Mouse (Mus musculus) neural tube, embryonic 14.5 days (tissue): ENCODE data around the gene Trim31. TPM values are rescaled to one million over a fixed set of nuclear protein-coding genes. Genes with fewer than 3 reads are reported as not detected.
"Not testable (repeated sequence)": the region's sequence is repeated elsewhere in the genome, so short reads cannot be mapped to it uniquely, and the experiment has no call there.

Source experiments
- ATAC-seq: fragments of 200-750 bp; cut with Nextera tagmentation; 2 replicates; pipeline ENCODE4 v1.8.0; 2017; ENCODE audit warnings: low read depth, mild to moderate bottlenecking, moderate TSS enrichment, moderate library complexity
- H3K27ac ChIP-seq: fragments of 300-500 bp; sonication (generic); 2 replicates; pipeline ENCODE4 v1.5.1; 2014; ENCODE audit warnings: low read depth, mild to moderate bottlenecking, control low read depth, low read length, moderate library complexity, mixed read lengths
- H3K27me3 ChIP-seq: fragments of 300-500 bp; sonication (generic); 2 replicates; pipeline ENCODE4 v1.6.1; 2014; ENCODE audit warnings: low read length; ENCODE audit not compliant: control insufficient read depth, insufficient read depth
- H3K36me3 ChIP-seq: fragments of 300-500 bp; sonication (generic); 2 replicates; pipeline ENCODE4 v1.6.1; 2014; ENCODE audit warnings: low read length, mixed read lengths; ENCODE audit not compliant: control insufficient read depth, insufficient read depth
- H3K4me1 ChIP-seq: fragments of 300-500 bp; sonication (generic); 2 replicates; pipeline ENCODE4 v1.6.1; 2014; ENCODE audit warnings: low read length; ENCODE audit not compliant: control insufficient read depth, insufficient read depth
- H3K4me2 ChIP-seq: fragments of 300-500 bp; sonication (generic); 2 replicates; pipeline ENCODE4 v1.6.1; 2014; ENCODE audit warnings: mild to moderate bottlenecking, low read depth, low read length, control low read depth
- H3K4me3 ChIP-seq: fragments of 300-500 bp; sonication (generic); 2 replicates; pipeline ENCODE4 v1.5.1; 2014; ENCODE audit warnings: low read depth, low read length, control low read depth, mixed read lengths
- H3K9ac ChIP-seq: fragments of 300-500 bp; sonication (generic); replicated peaks from 2 replicates; pipeline ENCODE4 v1.6.1; 2014; ENCODE audit warnings: low read depth, mild to moderate bottlenecking, control low read depth, low read length, mixed read lengths
- H3K9me3 ChIP-seq: fragments of 300-500 bp; sonication (generic); 2 replicates; pipeline ENCODE4 v1.6.1; 2016; ENCODE audit warnings: low read length; ENCODE audit not compliant: control insufficient read depth
- WGBS: fragments of 180-500 bp; shearing (Covaris S2); extraction: QIAGEN DNeasy Blood & Tissue Kit; methylation state at CpG from one replicate; pipeline ENCODE4 v1.1.7; 2014; 5-methylcytosine and 5-hydroxymethylcytosine counted together
- polyA plus RNA-seq: library from polyadenylated mRNA; unstranded; fragments of >200 nt; fragmentation: Nextera tagmentation; extraction: Ambion mirVana; gene quantifications from 2 replicates; pipeline ENCODE4 v1.2.1, GENCODE M21; 2014

The Trim31 gene
- polyA plus RNA-seq, 1 experiment from 2014 or later, result not detected

DNA sequence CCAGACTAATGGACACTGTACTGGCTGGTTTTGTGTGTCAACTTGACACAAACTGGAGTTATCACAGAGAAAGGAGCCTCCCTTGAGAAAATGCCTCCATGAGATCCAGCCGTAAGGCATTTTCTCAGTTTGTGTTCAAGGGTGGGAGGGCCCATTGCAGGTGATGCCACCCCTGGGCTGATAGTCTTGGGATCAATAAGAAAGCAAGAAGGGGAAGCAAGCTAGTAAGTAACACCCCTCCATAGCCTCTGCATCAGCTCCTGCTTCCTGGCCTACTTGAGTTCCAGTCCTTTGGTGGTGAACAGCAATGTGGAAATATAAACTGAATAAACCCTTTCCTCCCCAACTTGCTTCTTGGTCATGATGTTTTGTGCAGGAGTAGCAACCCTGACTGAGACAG lies 6.4 kb upstream of the Trim31 start:
- H3K4me2 ChIP-seq, H3K36me3 ChIP-seq: not testable (repeated sequence)
- 93% methylated on average over 1 of the region's 1 CpGs for WGBS

DNA sequence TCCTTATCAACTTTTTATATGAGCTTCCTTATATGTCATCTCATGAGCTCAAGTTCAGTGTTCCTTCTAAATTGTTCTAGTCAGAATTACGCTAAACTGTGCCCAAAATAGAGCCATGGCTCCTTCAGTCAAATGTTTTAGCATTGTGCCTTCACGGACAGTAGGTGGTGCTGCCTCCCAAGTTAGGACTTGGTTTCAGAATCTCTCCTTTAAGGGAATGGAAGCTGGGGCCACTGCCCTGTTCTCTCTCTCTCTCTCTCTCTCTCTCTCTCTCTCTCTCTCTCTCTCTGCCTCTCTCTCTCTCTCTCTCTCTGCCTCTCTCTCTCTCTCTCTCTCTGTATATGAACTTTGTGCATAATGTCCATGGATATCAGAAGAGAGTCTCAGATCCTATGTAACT lies 5.6 kb upstream of the Trim31 start:
- 0 out of 2 replicates have a peak, but pooled peaks have one; percentile 66 for ATAC-seq
- H3K4me2 ChIP-seq, result no peak overlapping the region
- WGBS, result 12% methylated on average over 2 of the region's 2 CpGs
- no peak overlapping the region for H3K4me3 ChIP-seq
- H3K4me1 ChIP-seq, result no peaks in the 10 kb centered on the region
- no peaks in the 10 kb centered on the region for H3K27me3 ChIP-seq
- H3K9me3 ChIP-seq, result no peaks in the 10 kb centered on the region
- H3K27ac ChIP-seq, result no peak overlapping the region
- H3K9ac ChIP-seq, result no peak overlapping the region
- H3K36me3 ChIP-seq, result no peaks in the 10 kb centered on the region

More for the DNA sequence above, 6.4 kb upstream of the Trim31 start:
- not testable (repeated sequence) for H3K9ac ChIP-seq, H3K27me3 ChIP-seq, H3K4me1 ChIP-seq, ATAC-seq, H3K9me3 ChIP-seq, H3K4me3 ChIP-seq, H3K27ac ChIP-seq

DNA sequence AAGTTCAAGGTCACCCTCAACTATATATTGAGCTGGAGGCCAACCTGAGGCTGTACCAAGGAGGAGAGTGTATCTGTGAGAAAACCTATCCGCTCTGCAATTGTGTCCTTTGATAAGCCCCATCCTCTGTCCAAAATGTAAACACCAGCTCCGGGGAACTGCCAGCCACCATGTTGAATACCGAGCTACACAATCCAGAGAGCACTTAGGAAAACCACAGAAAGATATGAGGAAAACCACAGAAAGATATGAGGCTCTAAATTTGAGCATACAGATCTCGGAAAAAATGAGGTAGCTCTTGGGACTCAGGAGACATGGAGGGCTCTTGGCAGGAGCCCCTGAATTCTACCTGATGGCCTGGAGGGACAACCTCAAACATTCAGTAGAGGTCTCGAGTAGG lies 4.5 kb upstream of the Trim31 start:
- no peak overlapping the region for H3K27ac ChIP-seq
- WGBS, result 83% methylated on average over 5 of the region's 5 CpGs
- H3K9me3 ChIP-seq, result no peaks in the 10 kb centered on the region
- no peak overlapping the region for H3K9ac ChIP-seq
- ATAC-seq, result no peak
- no peaks in the 10 kb centered on the region for H3K4me1 ChIP-seq
- H3K4me2 ChIP-seq, result no peak overlapping the region
- H3K27me3 ChIP-seq, result no peaks in the 10 kb centered on the region
- H3K4me3 ChIP-seq, result no peak overlapping the region
- H3K36me3 ChIP-seq, result no peaks in the 10 kb centered on the region

DNA sequence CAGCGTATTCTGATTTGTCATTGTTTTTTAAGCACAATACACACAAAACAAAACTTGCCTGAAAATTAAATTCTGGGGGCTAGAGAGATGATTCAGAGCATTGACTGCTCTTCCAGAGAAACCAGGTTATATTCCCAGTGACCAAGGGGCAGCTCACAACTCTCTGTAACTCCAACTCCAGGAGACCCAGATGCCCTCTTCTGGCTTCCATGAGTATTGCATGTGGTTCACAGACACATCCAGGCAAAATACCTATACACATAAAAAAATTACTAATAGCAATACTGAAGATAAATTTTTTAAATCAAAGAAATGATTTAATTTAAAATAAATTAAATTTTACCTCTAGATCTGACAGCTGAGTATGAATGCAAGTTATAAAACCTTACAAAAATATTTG lies 1.3 kb upstream of the Trim31 start:
- H3K27ac ChIP-seq, result no peak overlapping the region
- WGBS, result 88% methylated on average over 1 of the region's 1 CpGs
- no peaks in the 10 kb centered on the region for H3K9me3 ChIP-seq
- no peak overlapping the region for H3K4me2 ChIP-seq
- no peaks in the 10 kb centered on the region for H3K36me3 ChIP-seq
- no peaks in the 10 kb centered on the region for H3K4me1 ChIP-seq
- no peak overlapping the region for H3K9ac ChIP-seq
- no peak overlapping the region for H3K4me3 ChIP-seq
- ATAC-seq, result no peak
- no peaks in the 10 kb centered on the region for H3K27me3 ChIP-seq

DNA sequence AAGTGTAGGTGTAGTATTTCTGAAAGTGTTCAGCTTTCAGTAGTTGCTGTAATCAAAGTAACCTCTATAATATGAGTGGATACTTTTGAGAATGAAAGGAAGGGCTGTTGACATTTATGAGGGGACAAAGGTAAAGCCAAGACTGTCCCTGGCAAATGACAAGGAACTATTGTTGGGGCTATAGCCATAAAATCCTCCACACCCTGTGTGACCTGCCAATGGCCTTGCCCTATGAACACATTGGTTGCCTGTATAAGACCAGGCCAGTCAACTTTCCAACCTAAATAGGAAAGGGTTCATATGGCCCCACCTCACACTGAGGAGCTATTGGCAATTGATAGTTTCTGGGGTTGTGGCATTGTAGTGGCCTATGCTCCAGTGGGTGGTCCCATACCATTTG lies 853 bp upstream of the Trim31 start:
- Histone ChIP-seq H3K27me3 (no peaks in the 10 kb centered on the region), H3K4me2 (no peak overlapping the region), H3K27ac (no peak overlapping the region), H3K4me1 (no peaks in the 10 kb centered on the region), H3K4me3 (no peak overlapping the region), H3K9me3 (no peaks in the 10 kb centered on the region), H3K36me3 (no peaks in the 10 kb centered on the region), H3K9ac (no peak overlapping the region)
- no peak for ATAC-seq

DNA sequence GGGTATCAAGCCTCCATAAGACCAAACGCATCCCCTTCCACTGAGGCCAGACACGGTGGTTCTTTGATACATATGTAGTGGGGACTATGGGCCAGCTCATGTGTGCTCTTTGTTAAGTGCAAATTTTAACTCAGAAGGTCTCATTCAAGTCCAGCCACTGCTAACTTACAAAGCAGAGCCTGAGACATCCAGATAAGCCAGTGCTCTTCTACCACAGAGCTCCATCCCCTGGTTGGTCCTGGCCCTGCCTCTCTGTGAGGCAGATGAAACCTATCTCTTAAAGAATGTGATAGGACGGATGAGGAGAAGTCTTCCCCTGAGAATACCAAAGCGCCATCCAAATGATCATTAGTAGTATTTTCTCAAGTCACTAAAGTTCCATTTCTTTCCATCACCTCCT lies 1.5 kb downstream of the Trim31 start:
- Histone ChIP-seq H3K36me3 (no peaks in the 10 kb centered on the region), H3K9me3 (no peaks in the 10 kb centered on the region), H3K4me2 (no peak overlapping the region), H3K27me3 (no peaks in the 10 kb centered on the region), H3K27ac (no peak overlapping the region), H3K4me1 (no peaks in the 10 kb centered on the region), H3K9ac (no peak overlapping the region), H3K4me3 (no peak overlapping the region)
- 90% methylated on average over 4 of the region's 4 CpGs for WGBS
- ATAC-seq, result no peak

DNA sequence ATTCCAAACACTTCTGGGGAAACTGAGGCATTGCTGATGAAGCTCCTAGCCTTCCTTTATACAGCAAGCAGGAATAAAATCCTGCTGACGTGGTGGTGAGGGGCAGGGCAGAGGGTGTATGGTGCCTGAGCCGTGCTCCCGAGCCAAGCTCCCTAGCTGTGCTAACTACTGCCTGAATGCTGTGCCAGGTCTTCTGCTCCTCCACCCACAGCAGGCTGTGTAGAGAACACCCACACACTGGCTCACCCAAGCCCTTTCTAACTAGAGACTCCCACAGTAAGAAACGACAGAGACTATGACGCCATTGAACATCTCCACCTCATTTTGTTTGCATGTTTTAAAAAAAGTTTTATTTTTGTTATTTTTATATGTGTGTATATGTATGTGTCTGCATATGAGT lies 2.1 kb downstream of the Trim31 start:
- no peak overlapping the region for H3K27ac ChIP-seq
- H3K36me3 ChIP-seq, result no peaks in the 10 kb centered on the region
- no peaks in the 10 kb centered on the region for H3K4me1 ChIP-seq
- ATAC-seq, result no peak
- H3K9ac ChIP-seq, result no peak overlapping the region
- 87% methylated on average over 5 of the region's 5 CpGs for WGBS
- no peak overlapping the region for H3K4me2 ChIP-seq
- H3K9me3 ChIP-seq, result no peaks in the 10 kb centered on the region
- no peak overlapping the region for H3K4me3 ChIP-seq
- no peaks in the 10 kb centered on the region for H3K27me3 ChIP-seq

DNA sequence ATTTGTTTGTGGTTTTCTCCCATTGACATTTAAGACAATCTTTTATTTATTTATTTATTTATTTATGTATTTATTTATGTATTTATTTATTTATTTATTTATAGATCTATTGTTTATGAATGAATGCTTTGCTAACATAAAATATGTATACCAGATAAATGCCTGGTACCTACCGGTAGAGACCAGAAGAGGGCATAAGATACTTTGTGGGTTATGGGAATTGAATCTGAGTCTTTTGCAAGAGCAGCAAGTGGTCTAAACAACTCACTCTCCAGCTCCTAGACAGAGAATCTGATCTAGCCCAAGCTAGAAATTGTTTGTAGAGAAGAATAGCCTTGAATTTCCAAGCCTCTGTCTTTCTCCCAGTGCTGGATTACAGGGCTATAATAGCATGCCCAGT lies 2.8 kb downstream of the Trim31 start:
- Histone ChIP-seq H3K4me1 (no peaks in the 10 kb centered on the region), H3K27ac (no peak overlapping the region), H3K4me2 (no peak overlapping the region), H3K27me3 (no peaks in the 10 kb centered on the region), H3K4me3 (no peak overlapping the region), H3K9me3 (no peaks in the 10 kb centered on the region), H3K36me3 (no peaks in the 10 kb centered on the region), H3K9ac (no peak overlapping the region)
- WGBS, result 33% methylated on average over 1 of the region's 1 CpGs
- ATAC-seq, result no peak

DNA sequence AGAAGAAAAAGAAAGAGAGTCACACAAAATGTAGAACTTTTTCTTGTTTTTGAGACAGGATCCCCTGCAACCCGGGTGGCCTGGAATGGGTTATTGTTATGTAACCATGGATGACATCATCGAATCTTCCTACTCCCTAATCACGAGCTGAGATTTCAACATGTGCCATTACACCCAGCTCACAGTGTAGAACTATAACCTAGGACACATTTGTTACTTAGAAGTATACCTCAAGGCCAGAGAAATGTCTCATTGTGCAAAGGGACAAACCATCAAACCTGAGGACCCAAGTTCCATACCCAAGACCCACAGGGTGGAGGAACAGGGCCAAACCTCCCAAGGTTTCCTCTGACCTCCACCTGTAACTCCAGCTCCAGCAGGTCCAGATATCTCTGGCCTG lies 5.7 kb downstream of the Trim31 start:
- Histone ChIP-seq H3K36me3 (no peaks in the 10 kb centered on the region), H3K27me3 (no peaks in the 10 kb centered on the region), H3K4me3 (no peak overlapping the region), H3K4me1 (no peaks in the 10 kb centered on the region), H3K9ac (no peak overlapping the region), H3K27ac (no peak overlapping the region), H3K4me2 (no peak overlapping the region), H3K9me3 (no peaks in the 10 kb centered on the region)
- no peak for ATAC-seq
- WGBS, result 82% methylated on average over 3 of the region's 3 CpGs

DNA sequence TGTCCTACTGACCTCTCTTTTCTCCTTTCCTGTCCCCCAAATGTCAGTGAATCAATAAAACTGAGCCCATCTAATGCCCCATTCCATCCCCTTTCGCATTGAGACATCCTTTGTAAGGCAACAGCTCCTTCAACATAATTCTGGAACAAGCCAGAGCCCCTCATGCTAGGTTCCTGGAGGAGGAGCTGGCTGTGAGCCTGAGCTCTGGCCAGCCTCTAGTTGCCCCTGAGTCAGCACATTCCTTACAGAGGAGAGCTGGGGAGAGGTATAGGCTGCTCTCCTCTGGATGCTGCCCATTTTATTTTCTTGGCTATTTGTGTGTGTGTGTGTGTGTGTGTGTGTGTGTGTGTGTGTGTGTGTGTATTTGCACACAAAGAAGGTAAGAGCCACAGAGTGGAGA lies 10.3 kb downstream of the Trim31 start:
- no peaks in the 10 kb centered on the region for H3K4me1 ChIP-seq
- no peaks in the 10 kb centered on the region for H3K36me3 ChIP-seq
- H3K4me3 ChIP-seq, result no peak overlapping the region
- 65% methylated on average over 1 of the region's 1 CpGs for WGBS
- H3K9ac ChIP-seq, result no peak overlapping the region
- H3K27ac ChIP-seq, result no peak overlapping the region
- no peak for ATAC-seq
- H3K4me2 ChIP-seq, result no peak overlapping the region
- H3K9me3 ChIP-seq, result no peaks in the 10 kb centered on the region
- H3K27me3 ChIP-seq, result no peaks in the 10 kb centered on the region
